In genomic region chr5:134947420-134948084, GRCm38 (mm10) we compare ENCODE assay signal across 20 mouse cellular contexts. TPM values are rescaled to one million over a fixed set of nuclear protein-coding genes. Genes with fewer than 3 reads are reported as not detected.
A peak's percentile ranks its signal among the peaks of the same experiment; 100 is the strongest.
DNase-seq lines count a peak whose midpoint lies in the region; ATAC-seq and TF ChIP-seq lines count a peak whose summit lies in the region.
"Had no signal": no experiment of that assay in that cellular context is flagged by ENCODE, and none has a peak within 500 bp of the region (broad histone marks: within the 10 kb centered on the region; RNA-seq: fewer than 3 reads in every experiment).

No protein-coding gene starts in this region.

- H3K27ac ChIP-seq in thymus, adult 2 months (ENCODE audit: control insufficient read depth, insufficient read depth, low read length), result peak overlapping the region; percentile 37; the same call in 1 of the 2 replicates
- 0 out of 2 replicates have a peak overlapping the region, but pooled peaks have one; percentile 41 for H3K27ac ChIP-seq in embryonic facial prominence, embryonic 15.5 days (replicated peaks)
- H3K27ac ChIP-seq in lung, postnatal 0 days (ENCODE audit: low read length), result peak overlapping the region; percentile 81
- no peak overlapping the region for H3K27ac ChIP-seq in layer of hippocampus, adult 2 months
- H3K27ac ChIP-seq: forebrain, embryonic 13.5 days; hindbrain, embryonic 15.5 days; neural tube, embryonic 13.5 days had no signal

- H3K4me3 ChIP-seq in thymus, adult 2 months (ENCODE audit: control insufficient read depth, insufficient read depth, low read length), result no peak overlapping the region
- H3K4me3 ChIP-seq in embryonic facial prominence, embryonic 15.5 days (replicated peaks), result no peak overlapping the region
- H3K4me3 ChIP-seq in lung, postnatal 0 days (ENCODE audit: low read depth, low read length), result no peak overlapping the region
- no peak overlapping the region for H3K4me3 ChIP-seq in layer of hippocampus, adult 2 months
- H3K4me3 ChIP-seq: forebrain, embryonic 13.5 days; hindbrain, embryonic 15.5 days; neural tube, embryonic 13.5 days had no signal

- no peak for TF ChIP-seq CTCF in thymus, adult 2 months (IDR thresholded peaks at IDR 0.05; ENCODE audit: borderline replicate concordance, control insufficient read depth, extremely low read depth, insufficient read depth, low read length, poor library complexity)
- no peak for TF ChIP-seq CTCF in lung, postnatal 0 days (IDR thresholded peaks at IDR 0.05)
- no peak for TF ChIP-seq CTCF in layer of hippocampus, adult 2 months (conservative IDR thresholded peaks at IDR 0.05)

- no peaks in the 10 kb centered on the region for H3K36me3 ChIP-seq in thymus, adult 2 months (ENCODE audit: control insufficient read depth, insufficient read depth, low read length)
- no peaks in the 10 kb centered on the region for H3K36me3 ChIP-seq in embryonic facial prominence, embryonic 15.5 days
- H3K36me3 ChIP-seq in lung, postnatal 0 days (ENCODE audit: insufficient read depth, low read length), result no peaks in the 10 kb centered on the region
- H3K36me3 ChIP-seq: hindbrain, embryonic 15.5 days; neural tube, embryonic 13.5 days had no signal

- no peak overlapping the region; the same call in 1 of the 2 replicates for H3K4me2 ChIP-seq in embryonic facial prominence, embryonic 15.5 days (replicated peaks)
- no peak overlapping the region; the same call in 1 of the 2 replicates for H3K4me2 ChIP-seq in lung, postnatal 0 days (replicated peaks; ENCODE audit: low read depth, low read length)
- H3K4me2 ChIP-seq: forebrain, embryonic 13.5 days; neural tube, embryonic 13.5 days had no signal

- no peak overlapping the region for H3K9ac ChIP-seq in embryonic facial prominence, embryonic 15.5 days
- H3K9ac ChIP-seq in lung, postnatal 0 days (replicated peaks; ENCODE audit: low read depth), result no peak overlapping the region
- H3K9ac ChIP-seq: forebrain, embryonic 13.5 days; hindbrain, embryonic 15.5 days; neural tube, embryonic 13.5 days had no signal

- intact Hi-C loops in left cerebral cortex, postnatal 4 days (cut with DNase I), result no loop called here

- peaks cover 68% of the 10 kb centered on the region for H3K4me1 ChIP-seq in thymus, adult 2 months (replicated peaks; ENCODE audit: control insufficient read depth, insufficient read depth, low read length)
- peaks cover 26% of the 10 kb centered on the region for H3K4me1 ChIP-seq in embryonic facial prominence, embryonic 15.5 days
- peaks cover 17% of the 10 kb centered on the region for H3K4me1 ChIP-seq in lung, postnatal 0 days (ENCODE audit: insufficient read depth, low read depth, low read length)
- H3K4me1 ChIP-seq: forebrain, embryonic 13.5 days had no signal

- TF ChIP-seq POLR2A in thymus, adult 2 months (IDR thresholded peaks at IDR 0.05; ENCODE audit: control insufficient read depth, extremely low read depth, insufficient read depth, low read length, poor library complexity), result no peak

- TF ChIP-seq EP300 in lung, postnatal 0 days (IDR thresholded peaks at IDR 0.05), result 0 out of 2 replicates have a peak, but pooled peaks have one; percentile 28

- WGBS in thymus, adult 2 months, result 45% methylated on average over 5 of the region's 5 CpGs
- WGBS in embryonic facial prominence, embryonic 15.5 days, result 44% methylated on average over 5 of the region's 5 CpGs
- 28% methylated on average over 5 of the region's 5 CpGs for WGBS in lung, postnatal 0 days

- no peaks in the 10 kb centered on the region for H3K9me3 ChIP-seq in embryonic facial prominence, embryonic 15.5 days (replicated peaks)
- H3K9me3 ChIP-seq in lung, postnatal 0 days (ENCODE audit: low read length), result no peaks in the 10 kb centered on the region
- H3K9me3 ChIP-seq: forebrain, embryonic 13.5 days; hindbrain, embryonic 15.5 days; neural tube, embryonic 13.5 days had no signal

- ATAC-seq in embryonic facial prominence, embryonic 15.5 days (ENCODE audit: insufficient number of reproducible peaks, low FRiP score, low TSS enrichment, low read depth), result no peak
- ATAC-seq in lung, postnatal 0 days, result peak; percentile 16; the same call in 1 of the 2 replicates
- ATAC-seq: forebrain, embryonic 13.5 days; Patski had no signal

- DNase-seq in thymus, adult 2 months, result no peak
- DNase-seq in thymus, postnatal 10 days (ENCODE audit: low spot score in 2 of 2), result no peak
- DNase-seq in lung, postnatal 0 days (ENCODE audit: low spot score), result peak; percentile 59
- peak; percentile 52 for DNase-seq in thymus, postnatal 4 days
- DNase-seq in left cerebral cortex, postnatal 4 days, result no peak
- no peak for DNase-seq in layer of hippocampus, adult 2 months (ENCODE audit: low spot score in 2 of 2)
- DNase-seq: cerebellum, postnatal 10 days; heart, adult 11 months; heart, postnatal 10 days; retina, postnatal 1 day had no signal

- H3K27me3 ChIP-seq in thymus, adult 2 months (ENCODE audit: control insufficient read depth, insufficient read depth, low read length), result no peaks in the 10 kb centered on the region
- peaks cover 23% of the 10 kb centered on the region for H3K27me3 ChIP-seq in embryonic facial prominence, embryonic 15.5 days
- H3K27me3 ChIP-seq in lung, postnatal 0 days (replicated peaks; ENCODE audit: insufficient read depth, low read length), result no peaks in the 10 kb centered on the region
- H3K27me3 ChIP-seq: Patski had no signal

RNA-seq across cellular contexts. Expression of gene Cldn4, which starts 0.8 kb away (rescaled TPM):
- 55.4 and 57.8 TPM in 2 replicates for polyA plus RNA-seq in thymus, adult 2 months (2012; rRNA removed)
- 40.7 and 52.1 TPM in 2 replicates for polyA plus RNA-seq in embryonic facial prominence, embryonic 15.5 days (2015; fragmentation: Nextera tagmentation; extraction: Ambion mirVana)
- 28.2 and 29.2 TPM in 2 replicates for polyA plus RNA-seq in lung, postnatal 0 days (2015; fragmentation: Nextera tagmentation; extraction: Ambion mirVana)
- under 1 TPM in 1 of 2 experiments, not detected in 1; 0.18 TPM for total RNA-seq in left cerebral cortex, postnatal 4 days (2021)
- not detected for total RNA-seq in layer of hippocampus, adult 2 months (2021)
- total RNA-seq: left cerebral cortex, adult 18-20 months; megakaryocyte progenitor cell, adult 5-6 weeks had no signal
- polyA plus RNA-seq: forebrain, embryonic 13.5 days had no signal

RNA-seq across cellular contexts. Expression of gene Mettl27, which starts 15.4 kb away (rescaled TPM):
- polyA plus RNA-seq in thymus, adult 2 months (2012; rRNA removed), result 24.9 and 26.7 TPM in 2 replicates
- 20.1 and 20.4 TPM in 2 replicates for polyA plus RNA-seq in embryonic facial prominence, embryonic 15.5 days (2015; fragmentation: Nextera tagmentation; extraction: Ambion mirVana)
- polyA plus RNA-seq in lung, postnatal 0 days (2015; fragmentation: Nextera tagmentation; extraction: Ambion mirVana), result 33.7 and 35.5 TPM in 2 replicates
- total RNA-seq in left cerebral cortex, postnatal 4 days (2021), result 1 to 10 TPM; 6.4 to 7.2 TPM
- total RNA-seq in layer of hippocampus, adult 2 months (2021), result 10 to 100 TPM in 1 of 2 experiments, 1 to 10 TPM in 1; 8.2 to 10.8 TPM

RNA-seq across cellular contexts. Expression of gene Cldn13, which starts 32.2 kb away (rescaled TPM):
- 1.8 and 1.9 TPM in 2 replicates for polyA plus RNA-seq in thymus, adult 2 months (2012; rRNA removed)
- polyA plus RNA-seq in embryonic facial prominence, embryonic 15.5 days (2015; fragmentation: Nextera tagmentation; extraction: Ambion mirVana), result 0.16 TPM in 1 of 2 replicates, not detected in the other
- polyA plus RNA-seq in lung, postnatal 0 days (2015; fragmentation: Nextera tagmentation; extraction: Ambion mirVana), result 1.2 and 1.6 TPM in 2 replicates
- total RNA-seq in left cerebral cortex, postnatal 4 days (2021), result not detected
- not detected for total RNA-seq in layer of hippocampus, adult 2 months (2021)
- total RNA-seq: heart, postnatal 10 days; left cerebral cortex, adult 18-20 months had no signal
- polyA plus RNA-seq: forebrain, embryonic 13.5 days; Patski; small intestine, adult 2 months had no signal

RNA-seq across cellular contexts. Expression of gene Cldn3, which starts 38.5 kb away (rescaled TPM):
- 14.7 and 15.0 TPM in 2 replicates for polyA plus RNA-seq in thymus, adult 2 months (2012; rRNA removed)
- 39.7 and 50.9 TPM in 2 replicates for polyA plus RNA-seq in embryonic facial prominence, embryonic 15.5 days (2015; fragmentation: Nextera tagmentation; extraction: Ambion mirVana)
- 547 and 583 TPM in 2 replicates for polyA plus RNA-seq in lung, postnatal 0 days (2015; fragmentation: Nextera tagmentation; extraction: Ambion mirVana)
- 1 to 10 TPM; 6.2 to 6.4 TPM for total RNA-seq in left cerebral cortex, postnatal 4 days (2021)
- total RNA-seq in layer of hippocampus, adult 2 months (2021), result under 1 TPM in 1 of 2 experiments, not detected in 1; 0.37 TPM
- total RNA-seq: megakaryocyte progenitor cell, adult 5-6 weeks had no signal
- polyA plus RNA-seq: Patski had no signal

RNA-seq across cellular contexts. Expression of gene Tmem270, which starts 41.0 kb away (rescaled TPM):
- not detected in 2 replicates for polyA plus RNA-seq in thymus, adult 2 months (2012; rRNA removed)
- polyA plus RNA-seq in embryonic facial prominence, embryonic 15.5 days (2015; fragmentation: Nextera tagmentation; extraction: Ambion mirVana), result not detected in 2 replicates
- polyA plus RNA-seq in lung, postnatal 0 days (2015; fragmentation: Nextera tagmentation; extraction: Ambion mirVana), result not detected in 2 replicates
- not detected for total RNA-seq in left cerebral cortex, postnatal 4 days (2021)
- total RNA-seq in layer of hippocampus, adult 2 months (2021), result not detected
- total RNA-seq: heart, postnatal 10 days; left cerebral cortex, adult 18-20 months; megakaryocyte progenitor cell, adult 5-6 weeks had no signal
- polyA plus RNA-seq: embryonic facial prominence, embryonic 11.5 days; forebrain, embryonic 13.5 days; hindbrain, embryonic 15.5 days; limb, embryonic 14.5 days; neural tube, embryonic 13.5 days; Patski; small intestine, adult 2 months had no signal

Comparison
In these comparisons a context has a peak if more than half of its experiments do, and no peak if none do; other contexts are left out.
1. DNase-seq: peak in lung, postnatal 0 days (single experiment) and thymus, postnatal 4 days (single experiment); none in thymus, adult 2 months (single experiment), thymus, postnatal 10 days (0 of 2), left cerebral cortex, postnatal 4 days (single experiment) and layer of hippocampus, adult 2 months (0 of 2).